Mouse (Mus musculus) adipose tissue, adult 10 weeks (tissue): Measurements from ENCODE around the gene Nfe2l2. TPM values are rescaled to one million over a fixed set of nuclear protein-coding genes. Genes with fewer than 3 reads are reported as not detected.

ENCODE experiments used
- polyA plus RNA-seq: library from polyadenylated mRNA; stranded (reverse); fragments of 350-450 nt; fragmentation: Illumina TruSeq; extraction: RNeasy Lipid Tissue Mini Kit (QIAGEN cat#74804); gene quantifications from one replicate; pipeline ENCODE4 v1.2.3, GENCODE M21; 2014; ENCODE audit warnings: low read depth, low replicate concordance

Nfe2l2 gene
- 65.3 TPM for polyA plus RNA-seq

GRCm38 (mm10) chr2:75704234-75705161 lies at the start of gene Nfe2l2:
Nfe2l2 (minus strand) TSS chr2:75704641.

GRCm38 (mm10) chr2:75658727-75659628 lies 45.5 kb downstream of the Nfe2l2 start, which contains the start of gene Hnrnpa3:
Hnrnpa3 (plus strand) TSS chr2:75659261.

Other genes with a start within 250 kb of the Nfe2l2 start
- gene Hnrnpa3, start 45.4 kb downstream of the Nfe2l2 start, polyA plus RNA-seq = 396 TPM
- gene Agps, start 127.5 kb upstream of the Nfe2l2 start, polyA plus RNA-seq = 10.9 TPM
- 11.7 TPM for gene Ttc30b, start 233.9 kb upstream of the Nfe2l2 start, polyA plus RNA-seq